ENCODE assay signal across 8 mouse cellular contexts in genomic region chr6:52217459-52217768, GRCm38 (mm10). TPM values are rescaled to one million over a fixed set of nuclear protein-coding genes. Genes with fewer than 3 reads are reported as not detected.
DNase-seq lines count a peak whose midpoint lies in the region.

No protein-coding gene starts in this region.

- DNase-seq in B cell, adult 2 months, result peak; percentile 66 to 73
- peak; percentile 92 for DNase-seq in adrenal gland, postnatal 14 days
- DNase-seq in gastrocnemius, adult 8-10 months (ENCODE audit: low spot score in 2 of 2), result peak; percentile 77 to 82
- peak; percentile 96 for DNase-seq in kidney, adult 9 months
- DNase-seq in lung, postnatal 10 days, result peak; percentile 79
- DNase-seq in testis, postnatal 14 days (ENCODE audit: low spot score), result peak; percentile 79
- no peak for DNase-seq in right cerebral cortex, postnatal 10 days (ENCODE audit: low spot score in 2 of 2)
- DNase-seq in left cerebral cortex, postnatal 4 days, result no peak

- intact Hi-C loops in left cerebral cortex, postnatal 4 days (cut with DNase I), result no loop called here

RNA-seq across cellular contexts. Expression of gene Hoxa7, which starts 4.2 kb away (rescaled TPM):
- total RNA-seq in adrenal gland, postnatal 14 days (2021), result 20.9 and 22.2 TPM in 2 replicates
- 1 to 10 TPM; 4.7 to 5.9 (median 5.4) TPM for total RNA-seq in gastrocnemius, adult 8-10 months (2022)
- not detected for total RNA-seq in left cerebral cortex, postnatal 4 days (2021)

RNA-seq across cellular contexts. Expression of gene Gm28308, which starts 4.3 kb away (rescaled TPM):
- 1.3 and 1.4 TPM in 2 replicates for total RNA-seq in adrenal gland, postnatal 14 days (2021)
- under 1 TPM; 0.36 to 0.80 (median 0.51) TPM for total RNA-seq in gastrocnemius, adult 8-10 months (2022)
- not detected for total RNA-seq in left cerebral cortex, postnatal 4 days (2021)

RNA-seq across cellular contexts. Expression of gene Hoxa3, which starts 4.3 kb away (rescaled TPM):
- total RNA-seq in adrenal gland, postnatal 14 days (2021), result 6.9 and 10.5 TPM in 2 replicates
- 1 to 10 TPM; 1.3 to 2.9 (median 2.0) TPM for total RNA-seq in gastrocnemius, adult 8-10 months (2022)
- total RNA-seq in left cerebral cortex, postnatal 4 days (2021), result not detected

RNA-seq across cellular contexts. Expression of gene Hoxa6, which starts 8.9 kb away (rescaled TPM):
- 3.7 and 5.9 TPM in 2 replicates for total RNA-seq in adrenal gland, postnatal 14 days (2021)
- total RNA-seq in gastrocnemius, adult 8-10 months (2022), result 1 to 10 TPM in 2 of 4 experiments, under 1 TPM in 2; 0.45 to 2.3 (median 1.2) TPM
- total RNA-seq in left cerebral cortex, postnatal 4 days (2021), result not detected

RNA-seq across cellular contexts. Expression of gene Hoxa5, which starts 13.0 kb away (rescaled TPM):
- total RNA-seq in adrenal gland, postnatal 14 days (2021), result 25.8 and 26.3 TPM in 2 replicates
- total RNA-seq in gastrocnemius, adult 8-10 months (2022), result 1 to 10 TPM; 1.2 to 1.9 (median 1.5) TPM
- total RNA-seq in left cerebral cortex, postnatal 4 days (2021), result not detected

Comparison
In these comparisons a context has a peak if more than half of its experiments do, and no peak if none do; other contexts are left out.
1. DNase-seq: peak in B cell, adult 2 months (2 of 2), adrenal gland, postnatal 14 days (single experiment), gastrocnemius, adult 8-10 months (2 of 2), kidney, adult 9 months (single experiment), lung, postnatal 10 days (single experiment) and testis, postnatal 14 days (single experiment); none in right cerebral cortex, postnatal 10 days (0 of 2) and left cerebral cortex, postnatal 4 days (single experiment).
2. RNA of gene Hoxa7, which starts 4.2 kb away (total RNA-seq): 20.9 to 22.2 TPM in adrenal gland, postnatal 14 days and 4.7 to 5.9 TPM in gastrocnemius, adult 8-10 months; not detected in left cerebral cortex, postnatal 4 days; every median in the first group is over 4 times any median in the second.